Mouse (Mus musculus) ES-Bruce4 (cell line): ENCODE results near the gene C1qtnf1.

Source experiments
- CTCF ChIP-seq: IDR thresholded peaks from one replicate; pipeline ENCODE4 v1.8.1; 2011; ENCODE audit warnings: low read depth, low read length
- EP300 ChIP-seq: IDR thresholded peaks from 2 replicates; pipeline ENCODE4 v1.6.1; 2011; ENCODE audit warnings: low read depth, low read length; ENCODE audit not compliant: insufficient read depth
- POLR2A ChIP-seq: IDR thresholded peaks from one replicate; pipeline ENCODE4 v1.8.1; 2011; ENCODE audit warnings: low read length; ENCODE audit not compliant: insufficient read depth

DNA sequence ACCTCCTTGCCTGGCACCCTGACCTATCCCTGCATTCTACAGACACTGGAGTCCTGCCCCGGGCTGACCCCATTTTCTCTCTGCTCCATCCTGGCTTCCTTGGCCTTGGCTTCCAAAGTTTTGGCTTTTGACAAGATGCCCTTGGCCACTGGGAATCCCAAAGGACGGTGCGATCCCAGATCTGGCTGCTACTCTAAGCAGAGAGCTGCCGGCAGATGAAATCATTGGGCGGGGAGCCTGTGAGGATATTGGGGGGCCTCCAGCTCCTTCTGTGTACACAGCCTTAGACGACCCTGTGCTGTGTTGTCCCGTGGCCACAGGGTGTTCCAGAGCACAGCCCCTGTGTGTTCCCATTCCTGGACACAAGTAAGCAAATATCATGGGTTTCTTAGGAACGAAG is 20.4 kb downstream of the C1qtnf1 start:
- TF ChIP-seq CTCF (no peak), POLR2A (no peak), EP300 (no peak)
